Mouse (Mus musculus) liver, adult (tissue): Measurements from ENCODE around the gene Ccdc57.

ENCODE experiments used
- GATA4 ChIP-seq: IDR thresholded peaks from 2 replicates; pipeline ENCODE4 v1.6.1; 2014; ENCODE audit warnings: mild to moderate bottlenecking, low read length; ENCODE audit not compliant: insufficient replicate concordance

Gene Ccdc57

DNA sequence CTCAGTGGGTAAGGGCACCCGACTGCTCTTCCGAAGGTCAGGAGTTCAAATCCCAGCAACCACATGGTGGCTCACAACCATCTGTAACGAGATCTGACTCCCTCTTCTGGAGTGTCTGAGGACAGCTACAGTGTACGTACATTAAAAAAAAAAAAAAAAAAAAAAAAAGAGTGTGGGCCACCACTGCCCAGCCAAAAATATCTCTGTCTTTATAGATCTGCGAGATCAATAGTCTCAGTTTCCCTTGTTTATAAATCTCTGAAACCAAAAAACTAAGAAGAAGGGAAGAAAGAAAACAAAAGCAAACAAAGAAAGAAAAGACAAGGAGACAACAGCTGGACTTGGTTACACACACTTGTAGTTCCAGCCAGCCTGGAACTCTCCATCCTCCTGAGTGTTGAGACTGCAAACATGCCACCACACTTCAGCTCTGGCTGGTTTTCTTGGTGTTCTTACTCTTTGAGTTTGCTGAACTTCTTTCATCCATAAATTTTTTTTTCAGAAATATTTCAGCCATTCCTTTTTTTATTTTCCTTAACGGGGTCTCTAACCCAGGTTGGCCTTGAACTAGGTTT, 133.3 kb downstream of the Ccdc57 start:
- no peak for TF ChIP-seq GATA4

GRCm38 (mm10) chr11:120798244-120798643, 134.4 kb downstream of the Ccdc57 start:
- TF ChIP-seq GATA4, result no peak

DNA sequence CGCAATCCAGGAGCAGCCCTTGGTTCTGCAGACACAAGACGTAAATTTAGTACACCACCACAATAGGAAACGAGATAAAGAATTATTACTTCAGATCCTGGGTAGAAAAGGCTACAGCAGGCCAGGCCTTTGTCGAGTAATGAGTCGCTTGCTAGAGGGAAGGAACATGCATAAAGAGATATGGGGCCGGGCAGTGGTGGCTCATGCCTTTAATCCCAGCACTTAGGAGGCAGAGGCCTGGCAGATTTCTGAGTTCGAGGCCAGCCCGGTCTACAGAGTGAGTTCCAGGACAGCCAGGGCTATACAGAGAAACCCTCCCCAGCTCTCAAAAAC, 136.1 kb downstream of the Ccdc57 start:
- 0 out of 2 replicates have a peak, but pooled peaks have one; percentile 0 for TF ChIP-seq GATA4

GRCm38 (mm10) chr11:120795756-120796613, 136.7 kb downstream of the Ccdc57 start, which contains the start of gene Dus1l:
Dus1l (minus strand) TSS chr11:120796403.
- TF ChIP-seq GATA4, result peak; percentile 63; the same call in 1 of the 2 replicates

DNA sequence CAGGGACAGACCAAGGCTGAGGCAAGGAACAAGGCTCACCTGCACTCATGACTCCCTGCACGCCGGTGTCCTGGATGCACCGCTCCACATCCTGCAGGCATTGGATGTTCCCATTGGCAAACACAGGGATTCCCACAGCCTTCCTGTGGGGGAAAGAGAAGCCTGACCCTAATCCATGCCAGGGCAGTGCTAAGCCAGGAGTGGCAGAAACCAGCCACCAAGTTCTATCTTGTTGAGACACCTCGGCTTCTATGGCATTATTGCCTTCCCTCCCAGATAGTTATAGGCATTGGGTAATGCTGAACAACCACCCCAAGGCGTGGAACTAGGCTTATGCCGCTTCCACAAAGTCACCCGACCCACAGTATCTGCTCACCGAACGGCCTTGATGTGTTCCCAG, 140.0 kb downstream of the Ccdc57 start:
- TF ChIP-seq GATA4, result no peak

GRCm38 (mm10) chr11:120789810-120790209, 142.9 kb downstream of the Ccdc57 start:
- no peak for TF ChIP-seq GATA4

GRCm38 (mm10) chr11:120789355-120789754, 143.3 kb downstream of the Ccdc57 start:
- TF ChIP-seq GATA4, result no peak

DNA sequence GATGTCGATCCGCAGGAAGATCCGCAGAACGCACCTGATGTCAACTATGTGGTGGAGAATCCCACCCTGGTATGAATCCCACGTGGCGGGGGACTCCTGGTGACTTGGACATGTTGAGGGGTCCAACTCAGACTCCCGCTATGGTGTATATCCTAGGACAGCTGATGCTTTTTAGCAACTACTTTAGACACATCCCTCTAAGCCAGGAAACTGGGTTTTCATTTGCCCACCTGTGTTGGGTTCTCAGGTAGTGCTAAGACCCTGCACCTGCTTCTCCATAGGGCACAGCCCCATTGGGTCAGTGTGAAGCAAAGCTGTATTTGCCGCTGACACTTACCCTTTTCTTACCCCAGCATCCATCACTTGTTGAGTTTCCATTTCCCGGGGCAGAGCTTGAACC, 147.5 kb downstream of the Ccdc57 start:
- TF ChIP-seq GATA4, result no peak

DNA sequence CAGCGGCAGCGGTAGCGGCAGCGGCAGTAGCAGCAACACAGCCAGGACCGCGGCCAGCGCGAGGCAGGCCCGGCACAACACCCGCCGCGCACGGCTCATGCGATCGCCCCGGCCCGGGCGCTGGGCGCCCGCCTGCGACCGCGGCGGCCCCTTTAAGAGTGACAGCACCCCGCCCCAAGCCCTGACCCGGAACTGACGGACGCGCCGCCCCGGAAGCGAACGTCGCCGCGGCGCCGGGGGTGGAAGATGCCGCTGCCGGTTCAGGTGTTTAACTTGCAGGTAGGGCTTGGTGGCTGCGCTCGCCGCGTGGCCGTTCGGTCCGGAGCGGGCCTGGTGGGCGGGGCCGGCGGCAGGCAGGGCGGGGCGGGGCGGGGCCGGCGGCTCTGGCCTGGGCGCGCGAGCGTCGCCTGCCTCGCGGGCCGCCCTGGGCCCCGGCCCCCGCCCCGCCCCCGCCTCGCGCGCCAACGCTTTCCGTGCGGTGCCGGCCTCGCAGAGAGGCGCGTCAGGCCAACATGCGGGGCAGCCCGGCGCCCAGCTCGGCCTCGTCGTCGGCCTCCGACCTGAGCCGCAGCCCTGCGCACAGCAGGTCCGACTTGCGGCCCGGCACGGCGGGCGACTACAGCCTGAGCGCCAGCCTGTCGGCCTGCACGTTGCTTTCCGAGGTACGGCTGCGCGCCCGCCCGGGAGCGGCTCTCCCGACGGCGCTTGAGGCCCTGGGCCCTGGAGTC, 148.4 kb downstream of the Ccdc57 start, which contains the start of the genes Rfng and Gps1:
Gene Rfng, minus strand, starts transcription at position 144 of the 728 bp plus-strand sequence.
Gene Gps1, plus strand, starts transcription at position 209 of the 728 bp plus-strand sequence.
- no peak for TF ChIP-seq GATA4

DNA sequence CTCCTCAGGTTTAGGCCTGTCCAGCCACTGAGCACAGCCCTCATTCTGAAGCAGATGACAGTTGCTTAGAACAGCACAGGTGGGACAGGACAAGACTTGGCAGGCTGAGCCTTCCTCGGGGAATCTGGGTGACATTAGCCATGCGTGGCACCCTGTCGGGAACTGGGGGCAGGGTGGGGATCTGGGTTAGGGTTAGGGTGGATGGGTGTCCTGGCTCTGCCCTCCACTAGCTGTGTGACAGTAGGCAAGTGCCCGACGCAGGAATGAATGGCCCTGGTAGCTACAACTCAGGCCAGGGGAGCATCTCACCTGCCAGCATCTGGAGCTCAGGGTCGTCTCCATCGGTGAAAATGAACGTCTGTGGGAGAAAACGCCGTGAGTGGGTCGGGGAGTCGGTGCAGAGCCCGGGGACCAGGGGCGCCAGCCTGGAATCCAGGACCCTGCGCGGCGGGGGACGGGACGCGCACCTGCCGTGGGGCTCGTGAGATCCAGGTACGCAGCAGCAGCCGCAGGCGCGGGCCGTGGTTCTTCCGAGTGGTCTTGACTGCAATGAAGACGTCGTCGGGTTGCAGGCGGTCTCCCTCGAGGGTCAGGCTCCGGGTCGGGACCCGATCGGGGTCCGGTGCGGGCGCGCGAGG, 149.1 kb downstream of the Ccdc57 start:
- TF ChIP-seq GATA4, result no peak

DNA sequence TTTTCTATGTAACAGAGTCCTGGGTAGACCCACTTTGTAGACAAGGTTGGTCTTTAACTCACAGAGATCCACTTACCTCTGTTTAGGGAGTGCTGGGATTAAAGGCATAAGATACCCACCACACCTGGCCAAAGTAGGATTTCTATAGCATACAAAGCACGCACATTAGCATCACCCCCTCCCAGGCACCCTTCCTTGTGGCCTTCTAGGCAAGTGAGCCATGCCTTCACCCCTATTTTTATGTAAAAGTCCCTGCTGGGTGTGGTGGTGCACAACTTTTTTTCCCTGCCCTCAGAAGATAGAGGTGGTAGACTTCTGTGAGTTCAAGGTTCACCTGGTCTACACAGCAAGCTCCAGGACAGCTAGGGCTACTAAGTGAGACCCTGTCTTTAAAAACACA, 152.8 kb downstream of the Ccdc57 start:
- no peak for TF ChIP-seq GATA4

DNA sequence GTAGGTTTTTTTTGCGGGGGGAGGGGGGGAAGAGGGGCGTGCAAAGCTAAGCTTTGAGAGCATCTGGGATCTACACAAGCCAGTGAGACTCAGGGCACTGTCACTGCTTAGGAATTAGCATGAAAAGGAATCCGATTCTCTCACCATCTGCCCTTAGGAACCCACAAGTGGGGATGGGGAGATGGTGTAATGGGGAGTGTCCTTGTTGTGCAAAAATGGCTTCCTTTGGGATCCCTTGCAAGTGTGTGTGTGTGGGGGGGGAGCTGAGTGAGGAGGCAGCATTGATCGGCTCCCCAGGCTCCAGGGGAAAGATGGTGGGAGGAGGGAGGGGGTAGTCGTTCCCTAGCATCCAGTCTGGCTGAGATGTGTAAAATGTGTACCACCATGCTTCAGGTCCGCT, 155.5 kb downstream of the Ccdc57 start:
- no peak for TF ChIP-seq GATA4
